Mouse (Mus musculus): ENCODE measurements around the gene Flrt1. TPM values are rescaled to one million over a fixed set of nuclear protein-coding genes. Genes with fewer than 3 reads are reported as not detected.
A peak's percentile ranks its signal among the peaks of the same experiment; 100 is the strongest.

Flrt1 gene
- total and polyA plus RNA-seq, 3 experiments, result not detected

GRCm38 (mm10) chr19:7064571-7064970, 41.0 kb downstream of the Flrt1 start:
- H3K4me2 ChIP-seq (ENCODE audit: insufficient read depth, low read depth, poor library complexity, severe bottlenecking), result no peak overlapping the region
- no peak overlapping the region for H3K9ac ChIP-seq (ENCODE audit: insufficient read depth, low read depth)
- no peak overlapping the region for H3K4me3 ChIP-seq (replicated peaks in 1 of 3; ENCODE audit: low read depth in 2 of 3, low read length in 2 of 3, poor library complexity in 1 of 3)
- H3K4me1 ChIP-seq (ENCODE audit: control insufficient read depth in 1 of 2, insufficient read depth in 2 of 2), result peaks cover 12 to 14% of the 10 kb centered on the region in 2 experiments
- peak; percentile 84 for DNase-seq (ENCODE audit: extremely low read depth)
- dilution Hi-C loops (cut with MboI; ENCODE audit: extremely low pct_ligation_motif_present, extremely low pct_unique_long_range_greater_than_20kb, low sequenced_read_pairs) (no loop called here), in situ Hi-C loops (cut with MboI; ENCODE audit: low pct_ligation_motif_present, low pct_unique_long_range_greater_than_20kb, low sequenced_read_pairs) (loop anchor here (25.0 kb wide), 1 partner anchor 348 kb away; the partner anchor contains the start of gene 2700081O15Rik)
- peaks cover 60% of the 10 kb centered on the region for H3K27me3 ChIP-seq (replicated peaks)
- no peaks in the 10 kb centered on the region for H3K79me2 ChIP-seq (replicated peaks; ENCODE audit: control insufficient read depth, extremely low read depth, insufficient read depth, poor library complexity, severe bottlenecking)
- H3K27ac ChIP-seq (ENCODE audit: insufficient read depth, low read depth), result no peak overlapping the region
- H3K36me3 ChIP-seq (replicated peaks in 1 of 2; ENCODE audit: control insufficient read depth in 1 of 2, insufficient read depth in 1 of 2, low read length in 1 of 2), result no peaks in the 10 kb centered on the region
- no peaks in the 10 kb centered on the region for H3K9me3 ChIP-seq (replicated peaks; ENCODE audit: low read length)
- TF ChIP-seq USF1 (IDR thresholded peaks at IDR 0.05; ENCODE audit: low read depth, low read length), result no peak
- TF ChIP-seq MYC (IDR thresholded peaks at IDR 0.05; ENCODE audit: low read depth, low read length), result 0 out of 2 replicates have a peak, but pooled peaks have one; percentile 33
- TF ChIP-seq CTCF (conservative IDR thresholded peaks at IDR 0.05 in 1 of 2, IDR thresholded peaks at IDR 0.05 in 1 of 2; ENCODE audit: low read depth in 2 of 2, low read length in 2 of 2), result peak; percentile 94 to 97
- peak; percentile 87 for TF ChIP-seq SMC3 (IDR thresholded peaks at IDR 0.05; ENCODE audit: low read depth, low read length)
- peak; percentile 88 for TF ChIP-seq RAD21 (IDR thresholded peaks at IDR 0.05; ENCODE audit: low read depth, low read length)

GRCm38 (mm10) chr19:7062916-7063315, 42.6 kb downstream of the Flrt1 start:
- Histone ChIP-seq H3K4me1 (ENCODE audit: control insufficient read depth in 1 of 2, insufficient read depth in 2 of 2) (peaks cover 11 to 16% of the 10 kb centered on the region in 2 experiments), H3K9me3 (replicated peaks; ENCODE audit: low read length) (no peaks in the 10 kb centered on the region), H3K27ac (ENCODE audit: insufficient read depth, low read depth) (no peak overlapping the region), H3K4me3 (replicated peaks in 1 of 3; ENCODE audit: low read depth in 2 of 3, low read length in 2 of 3, poor library complexity in 1 of 3) (no peak overlapping the region), H3K9ac (ENCODE audit: insufficient read depth, low read depth) (no peak overlapping the region), H3K36me3 (replicated peaks in 1 of 2; ENCODE audit: control insufficient read depth in 1 of 2, insufficient read depth in 1 of 2, low read length in 1 of 2) (no peaks in the 10 kb centered on the region), H3K79me2 (replicated peaks; ENCODE audit: control insufficient read depth, extremely low read depth, insufficient read depth, poor library complexity, severe bottlenecking) (no peaks in the 10 kb centered on the region), H3K4me2 (ENCODE audit: insufficient read depth, low read depth, poor library complexity, severe bottlenecking) (no peak overlapping the region), H3K27me3 (replicated peaks) (peaks cover 63% of the 10 kb centered on the region)
- TF ChIP-seq IRF4 (IDR thresholded peaks at IDR 0.05; ENCODE audit: low read depth, low read length) (no peak), CTCF (conservative IDR thresholded peaks at IDR 0.05 in 1 of 2, IDR thresholded peaks at IDR 0.05 in 1 of 2; ENCODE audit: low read depth in 2 of 2, low read length in 2 of 2) (no peak), ETS1 (conservative IDR thresholded peaks at IDR 0.05; ENCODE audit: low read depth, low read length) (no peak), JUND (conservative IDR thresholded peaks at IDR 0.05; ENCODE audit: low read depth, low read length) (no peak), MAX (IDR thresholded peaks at IDR 0.05; ENCODE audit: low read length) (no peak), NRF1 (IDR thresholded peaks at IDR 0.05; ENCODE audit: low read depth, low read length) (no peak), RCOR1 (conservative IDR thresholded peaks at IDR 0.05; ENCODE audit: low read depth, low read length) (no peak), KAT2A (IDR thresholded peaks at IDR 0.05; ENCODE audit: insufficient replicate concordance, low read length) (no peak), BHLHE40 (IDR thresholded peaks at IDR 0.05; ENCODE audit: low read depth, low read length) (no peak), E2F4 (IDR thresholded peaks at IDR 0.05; ENCODE audit: insufficient replicate concordance, low read depth, low read length) (no peak), ZC3H11A (IDR thresholded peaks at IDR 0.05; ENCODE audit: low read depth, low read length) (no peak)
- in situ Hi-C loops (cut with MboI; ENCODE audit: low pct_ligation_motif_present, low pct_unique_long_range_greater_than_20kb, low sequenced_read_pairs), result loop anchor here (25.0 kb wide), 1 partner anchor 349 kb away; the partner anchor contains the start of gene 2700081O15Rik
- dilution Hi-C loops (cut with MboI; ENCODE audit: extremely low pct_ligation_motif_present, extremely low pct_unique_long_range_greater_than_20kb, low sequenced_read_pairs), result no loop called here
- no peak for DNase-seq (ENCODE audit: extremely low read depth)

All from CH12.LX (cell line).